Mouse (Mus musculus) bone marrow macrophage, adult 2 months (primary cell): ENCODE results near the gene Rab31. TPM values are rescaled to one million over a fixed set of nuclear protein-coding genes. Genes with fewer than 3 reads are reported as not detected.

Experiments used
- H3K27ac ChIP-seq: 2 replicates; pipeline ENCODE4 v1.5.1; 2012; ENCODE audit warnings: low read depth, low read length; ENCODE audit not compliant: insufficient read depth
- H3K4me1 ChIP-seq: 2 replicates; pipeline ENCODE4 v1.6.1; 2012; ENCODE audit warnings: low read length; ENCODE audit not compliant: control insufficient read depth, insufficient read depth
- H3K4me3 ChIP-seq: 2 replicates; pipeline ENCODE4 v1.5.1; 2012; ENCODE audit warnings: mild to moderate bottlenecking, low read length, moderate library complexity; ENCODE audit not compliant: insufficient read depth
- CTCF ChIP-seq: IDR thresholded peaks from 2 replicates; pipeline ENCODE4 v1.5.1; 2012; ENCODE audit warnings: low read depth, mild to moderate bottlenecking, low read length, moderate library complexity
- POLR2A ChIP-seq: IDR thresholded peaks from 2 replicates; pipeline ENCODE4 v1.6.1; 2012; ENCODE audit warnings: mild to moderate bottlenecking, low read depth, low read length, borderline replicate concordance
- polyA plus RNA-seq: library from polyadenylated mRNA; stranded (reverse); fragments of >200 nt; gene quantifications from 2 replicates; pipeline ENCODE4 v1.2.4, GENCODE M21; 2012; ENCODE audit not compliant: missing spikeins, insufficient read depth, insufficient read length

Rab31 gene
- polyA plus RNA-seq, 1 experiment = 128 TPM

GRCm38 (mm10) chr17:65623130-65623529 is 149.4 kb downstream of the Rab31 start:
- peaks cover 9% of the 10 kb centered on the region for H3K4me1 ChIP-seq
- H3K4me3 ChIP-seq = no peak overlapping the region
- no peak for TF ChIP-seq POLR2A
- TF ChIP-seq CTCF = no peak
- no peak overlapping the region for H3K27ac ChIP-seq

- TF ChIP-seq POLR2A (no peak), CTCF (no peak)
- H3K4me3 ChIP-seq = no peak overlapping the region
- no peak overlapping the region for H3K27ac ChIP-seq
- peaks cover 15% of the 10 kb centered on the region for H3K4me1 ChIP-seq
Observed at GRCm38 (mm10) chr17:65618431-65618830, 154.1 kb downstream of the Rab31 start.

GRCm38 (mm10) chr17:65615678-65616077 is 156.9 kb downstream of the Rab31 start:
- no peak overlapping the region for H3K4me3 ChIP-seq
- peaks cover 18% of the 10 kb centered on the region for H3K4me1 ChIP-seq
- H3K27ac ChIP-seq = no peak overlapping the region
- TF ChIP-seq CTCF (no peak), POLR2A (no peak)

- H3K4me1 ChIP-seq = peaks cover 20% of the 10 kb centered on the region
- no peak for TF ChIP-seq CTCF
- TF ChIP-seq POLR2A = no peak
- peak overlapping the region; percentile 98 for H3K4me3 ChIP-seq
- H3K27ac ChIP-seq = peak overlapping the region; percentile 93
Observed at GRCm38 (mm10) chr17:65614431-65614830, 158.1 kb downstream of the Rab31 start.

GRCm38 (mm10) chr17:65613463-65614412 is 158.8 kb downstream of the Rab31 start, which contains the start of gene Vapa:
Vapa (minus strand) TSS chr17:65613555.
- Histone ChIP-seq H3K4me1 (peaks cover 23% of the 10 kb centered on the region), H3K27ac (peak within 1 kb of the TSS; percentile 93), H3K4me3 (peak within 1 kb of the TSS; percentile 98)
- no peak; the same call in 1 of the 2 replicates for TF ChIP-seq POLR2A
- no peak for TF ChIP-seq CTCF

GRCm38 (mm10) chr17:65613142-65613462 is 159.4 kb downstream of the Rab31 start:
- Histone ChIP-seq H3K4me3 (peak overlapping the region; percentile 98), H3K27ac (peak overlapping the region; percentile 93), H3K4me1 (peaks cover 22% of the 10 kb centered on the region)
- TF ChIP-seq CTCF = no peak
- no peak for TF ChIP-seq POLR2A

- Histone ChIP-seq H3K4me1 (peaks cover 26% of the 10 kb centered on the region), H3K4me3 (peak overlapping the region; percentile 98)
Observed at GRCm38 (mm10) chr17:65612391-65613141, 160.0 kb downstream of the Rab31 start.

GRCm38 (mm10) chr17:65611721-65612120 is 160.8 kb downstream of the Rab31 start:
- no peak overlapping the region for H3K27ac ChIP-seq
- peak overlapping the region; percentile 98 for H3K4me3 ChIP-seq
- no peak for TF ChIP-seq POLR2A
- no peak for TF ChIP-seq CTCF
- peaks cover 32% of the 10 kb centered on the region for H3K4me1 ChIP-seq

More at GRCm38 (mm10) chr17:65612391-65613141, 160.0 kb downstream of the Rab31 start:
- TF ChIP-seq POLR2A (no peak), CTCF (no peak)
- peak overlapping the region; percentile 93 for H3K27ac ChIP-seq

GRCm38 (mm10) chr17:65608743-65609142 is 163.8 kb downstream of the Rab31 start:
- Histone ChIP-seq H3K4me1 (peaks cover 47% of the 10 kb centered on the region), H3K4me3 (no peak overlapping the region), H3K27ac (no peak overlapping the region)
- TF ChIP-seq POLR2A = no peak
- no peak for TF ChIP-seq CTCF
